Mouse (Mus musculus) CH12.LX (cell line): ENCODE measurements around the gene Dnajc25. TPM values are rescaled to one million over a fixed set of nuclear protein-coding genes. Genes with fewer than 3 reads are reported as not detected.

ENCODE experiments used
- DNase-seq: peaks from one replicate; pipeline ENCODE4 v3.0.0-alpha.2; 2013; ENCODE audit errors: extremely low read depth
- H3K27ac ChIP-seq: 2 replicates; pipeline ENCODE4 v1.5.1; 2012; ENCODE audit warnings: low read depth, mild to moderate bottlenecking, control low read depth, moderate library complexity; ENCODE audit not compliant: insufficient read depth
- H3K27me3 ChIP-seq: replicated peaks from 2 replicates; pipeline ENCODE3; 2012; ENCODE audit warnings: inconsistent platforms
- H3K36me3 ChIP-seq, 2 experiments: replicated peaks in 1 of 2; 2 replicates each; pipeline versions ENCODE3 to v1.6.1; 2012; ENCODE audit warnings: inconsistent platforms in 1 of 2, low read length in 1 of 2, mild to moderate bottlenecking in 1 of 2, mixed read lengths in 1 of 2, moderate library complexity in 1 of 2; ENCODE audit not compliant: control insufficient read depth in 1 of 2, insufficient read depth in 1 of 2
- H3K4me1 ChIP-seq, 2 experiments: 2 replicates each; pipeline ENCODE4 v1.6.1; 2012; ENCODE audit warnings: inconsistent platforms in 1 of 2, moderate library complexity in 1 of 2; ENCODE audit not compliant: insufficient read depth in 2 of 2, control insufficient read depth in 1 of 2
- H3K4me2 ChIP-seq: 2 replicates; pipeline ENCODE4 v1.6.1; 2012; ENCODE audit warnings: low read depth, mild to moderate bottlenecking, control low read depth; ENCODE audit not compliant: poor library complexity, insufficient read depth, severe bottlenecking
- H3K4me3 ChIP-seq, 3 experiments: fragments of 150-350 bp in 1 of 3; sonication (generic) in 1 of 3; replicated peaks in 1 of 3; 2 replicates each; pipeline versions ENCODE3 to v1.5.1; 2011 to 2012; ENCODE audit warnings: low read depth in 2 of 3, low read length in 2 of 3, mild to moderate bottlenecking in 2 of 3, moderate library complexity in 2 of 3, control low read depth in 1 of 3, improper control_type of control experiment in 1 of 3, inconsistent platforms in 1 of 3, mixed read lengths in 1 of 3; ENCODE audit not compliant: poor library complexity in 1 of 3
- H3K79me2 ChIP-seq: replicated peaks from 2 replicates; pipeline ENCODE4 v1.6.1; 2012; ENCODE audit warnings: mild to moderate bottlenecking, moderate library complexity; ENCODE audit not compliant: control insufficient read depth, poor library complexity, insufficient read depth, severe bottlenecking; ENCODE audit errors: extremely low read depth
- H3K9ac ChIP-seq: 2 replicates; pipeline ENCODE4 v1.6.1; 2012; ENCODE audit warnings: low read depth, mild to moderate bottlenecking, control low read depth, moderate library complexity; ENCODE audit not compliant: insufficient read depth
- H3K9me3 ChIP-seq: replicated peaks from 2 replicates; pipeline ENCODE3; 2012; ENCODE audit warnings: low read length, inconsistent platforms, mixed read lengths
- CHD1 ChIP-seq: IDR thresholded peaks from 2 replicates; pipeline ENCODE4 v1.6.1; 2012; ENCODE audit warnings: low read depth, low read length, improper control_type of control experiment, inconsistent platforms
- ETS1 ChIP-seq: conservative IDR thresholded peaks from 2 replicates; pipeline ENCODE4 v1.6.1; 2012; ENCODE audit warnings: low read depth, mild to moderate bottlenecking, inconsistent platforms, low read length, improper control_type of control experiment, moderate library complexity
- GABPA ChIP-seq: IDR thresholded peaks from 2 replicates; pipeline ENCODE4 v1.6.1; 2012; ENCODE audit warnings: low read depth, low read length, improper control_type of control experiment, inconsistent platforms; ENCODE audit not compliant: insufficient replicate concordance
- HCFC1 ChIP-seq: IDR thresholded peaks from 2 replicates; pipeline ENCODE4 v1.6.1; 2012; ENCODE audit warnings: low read depth, mild to moderate bottlenecking, inconsistent platforms, low read length, improper control_type of control experiment
- MEF2A ChIP-seq: IDR thresholded peaks from 2 replicates; pipeline ENCODE4 v1.6.1; 2014; ENCODE audit warnings: low read depth, mild to moderate bottlenecking, inconsistent platforms, low read length, improper control_type of control experiment, borderline replicate concordance
- MXI1 ChIP-seq: IDR thresholded peaks from 2 replicates; pipeline ENCODE4 v1.6.1; 2011; ENCODE audit warnings: mild to moderate bottlenecking, low read depth, low read length, improper control_type of control experiment
- NRF1 ChIP-seq: IDR thresholded peaks from 2 replicates; pipeline ENCODE4 v1.6.1; 2014; ENCODE audit warnings: low read depth, mild to moderate bottlenecking, inconsistent platforms, low read length, improper control_type of control experiment, moderate library complexity
- PAX5 ChIP-seq: IDR thresholded peaks from 2 replicates; pipeline ENCODE4 v1.6.1; 2012; ENCODE audit warnings: low read length, inconsistent platforms, mixed read lengths
- POLR2A ChIP-seq: IDR thresholded peaks from 2 replicates; pipeline ENCODE4 v1.6.1; 2011; ENCODE audit warnings: low read depth, mild to moderate bottlenecking, improper control_type of control experiment, low read length
- RAD21 ChIP-seq: IDR thresholded peaks from 2 replicates; pipeline ENCODE4 v1.6.1; 2011; ENCODE audit warnings: low read depth, mild to moderate bottlenecking, low read length, improper control_type of control experiment, moderate library complexity
- RCOR1 ChIP-seq: conservative IDR thresholded peaks from 2 replicates; pipeline ENCODE4 v1.6.1; 2012; ENCODE audit warnings: low read depth, mild to moderate bottlenecking, inconsistent platforms, low read length, improper control_type of control experiment
- TBP ChIP-seq: conservative IDR thresholded peaks from 2 replicates; pipeline ENCODE4 v1.6.1; 2011; ENCODE audit warnings: low read depth, low read length, improper control_type of control experiment
- TCF12 ChIP-seq: IDR thresholded peaks from 2 replicates; pipeline ENCODE4 v1.6.1; 2014; ENCODE audit warnings: low read depth, mild to moderate bottlenecking, inconsistent platforms, low read length, improper control_type of control experiment
- ZC3H11A ChIP-seq: IDR thresholded peaks from 2 replicates; pipeline ENCODE4 v1.6.1; 2012; ENCODE audit warnings: low read depth, mild to moderate bottlenecking, inconsistent platforms, low read length, improper control_type of control experiment
- ZMIZ1 ChIP-seq: IDR thresholded peaks from 2 replicates; pipeline ENCODE4 v1.6.1; 2012; ENCODE audit warnings: low read depth, mild to moderate bottlenecking, inconsistent platforms, low read length, improper control_type of control experiment
- ZNF384 ChIP-seq: IDR thresholded peaks from 2 replicates; pipeline ENCODE4 v1.6.1; 2012; ENCODE audit warnings: low read depth, low read length, improper control_type of control experiment, inconsistent platforms
- dilution Hi-C: fragments of 300-500 bp; cut with MboI; formaldehyde crosslinking; loops from 2 replicates; pipeline ENCODE4 v1.14.3; 2020; ENCODE audit warnings: low sequenced_read_pairs; ENCODE audit not compliant: extremely low pct_unique_long_range_greater_than_20kb, extremely low pct_ligation_motif_present
- in situ Hi-C: fragments of 300-500 bp; cut with MboI; formaldehyde crosslinking; loops from 3 replicates; pipeline ENCODE4 v1.14.3; 2019; ENCODE audit warnings: low sequenced_read_pairs, low pct_ligation_motif_present, low pct_unique_long_range_greater_than_20kb, mixed read lengths
- polyA plus RNA-seq: library from polyadenylated mRNA; unstranded; fragments of >175 nt; gene quantifications from 2 replicates; pipeline ENCODE4 v1.2.1, GENCODE M21; 2012; ENCODE audit warnings: low read depth; ENCODE audit not compliant: insufficient read length
- total RNA-seq, 2 experiments: library from RNA; depleted of rRNA; stranded (reverse); fragments of 300-350 nt in 1 of 2; fragments of >200 nt in 1 of 2; gene quantifications; 2 replicates each; pipeline ENCODE4 v1.2.3; 2012 to 2014

Gene Dnajc25
- total and polyA plus RNA-seq, 3 experiments, result 2.7 to 7.0 (median 3.8) TPM

DNA sequence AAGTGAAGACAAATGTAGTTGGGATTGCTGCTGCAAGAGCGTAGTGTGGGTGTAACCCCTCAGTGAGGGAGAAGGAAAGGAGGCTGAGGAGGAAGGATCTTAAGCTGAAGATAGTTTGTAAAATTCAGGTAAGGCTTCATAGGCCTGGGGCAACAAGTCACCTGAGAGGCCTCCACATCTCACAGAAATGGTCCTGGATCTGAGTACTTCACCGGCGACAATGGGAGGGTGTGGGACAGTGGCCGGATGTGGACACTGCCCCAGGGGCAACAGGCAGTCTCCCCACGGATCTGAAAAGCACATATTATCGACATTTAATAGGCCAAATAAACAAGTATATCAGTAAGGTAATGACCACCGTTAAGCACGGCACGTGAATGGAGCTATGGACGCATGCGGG lies 42.2 kb upstream of the Dnajc25 start:
- Histone ChIP-seq H3K9ac (no peak overlapping the region), H3K27me3 (no peaks in the 10 kb centered on the region), H3K4me3 (no peak overlapping the region), H3K79me2 (no peaks in the 10 kb centered on the region), H3K4me1 (peaks cover 0 to 3% of the 10 kb centered on the region in 2 experiments; a peak in 1 of 4 replicates), H3K4me2 (no peak overlapping the region), H3K9me3 (no peaks in the 10 kb centered on the region), H3K27ac (no peak overlapping the region), H3K36me3 (no peaks in the 10 kb centered on the region)
- in situ Hi-C loops, result no loop called here
- no peak for DNase-seq
- TF ChIP-seq MEF2A (no peak), ZNF384 (no peak), GABPA (no peak), PAX5 (no peak), RCOR1 (no peak), NRF1 (no peak), POLR2A (no peak), TBP (no peak), HCFC1 (no peak), ETS1 (no peak)
- dilution Hi-C loops, result no loop called here

GRCm38 (mm10) chr4:58961719-58962118 lies 33.1 kb upstream of the Dnajc25 start:
- Histone ChIP-seq H3K4me2 (0 out of 2 replicates have a peak overlapping the region, but pooled peaks have one; percentile 19), H3K4me3 (no peak overlapping the region), H3K4me1 (no peaks in the 10 kb centered on the region), H3K36me3 (no peaks in the 10 kb centered on the region), H3K79me2 (no peaks in the 10 kb centered on the region), H3K9me3 (no peaks in the 10 kb centered on the region), H3K27ac (no peak overlapping the region), H3K27me3 (peaks cover 1% of the 10 kb centered on the region), H3K9ac (no peak overlapping the region)
- in situ Hi-C loops (no loop called here), dilution Hi-C loops (no loop called here)
- no peak for TF ChIP-seq MXI1
- TF ChIP-seq NRF1, result peak; percentile 76
- no peak for DNase-seq

DNA sequence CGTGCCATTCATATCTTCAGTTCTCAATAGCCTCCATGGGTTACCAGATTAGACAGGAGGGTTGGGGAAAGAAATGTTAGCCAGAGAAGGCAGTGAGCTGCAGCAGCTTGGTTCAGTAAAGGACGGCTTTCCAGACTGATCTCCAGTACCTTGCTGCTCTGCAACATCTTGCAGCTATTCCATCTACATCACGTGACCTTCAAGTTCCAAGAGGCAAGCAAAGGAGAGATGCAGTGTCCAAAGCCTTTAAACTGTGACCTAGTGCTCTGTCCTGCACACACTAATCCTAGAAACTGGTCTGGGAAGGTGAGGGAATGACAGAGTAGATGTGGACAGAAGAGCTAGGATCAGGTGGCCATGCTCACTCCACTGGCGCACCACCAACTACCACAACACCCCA lies 31.6 kb upstream of the Dnajc25 start:
- no peak for DNase-seq
- Histone ChIP-seq H3K79me2 (no peaks in the 10 kb centered on the region), H3K27ac (no peak overlapping the region), H3K4me2 (no peak overlapping the region), H3K9me3 (no peaks in the 10 kb centered on the region), H3K4me1 (no peaks in the 10 kb centered on the region), H3K9ac (no peak overlapping the region), H3K27me3 (peaks cover 1% of the 10 kb centered on the region), H3K4me3 (no peak overlapping the region), H3K36me3 (no peaks in the 10 kb centered on the region)
- TF ChIP-seq ZMIZ1 (no peak), GABPA (no peak), HCFC1 (no peak), PAX5 (no peak), RAD21 (no peak), CHD1 (no peak), TCF12 (no peak), ZC3H11A (no peak), ETS1 (no peak)
- in situ Hi-C loops (no loop called here), dilution Hi-C loops (no loop called here)
